Mouse (Mus musculus): Measurements from ENCODE around the gene Gm4707. TPM values are rescaled to one million over a fixed set of nuclear protein-coding genes. Genes with fewer than 3 reads are reported as not detected.

Gene Gm4707
- polyA plus RNA-seq, 1 experiment from 2014 or later: 1.5 TPM

Other genes starting within 250 kb of the Gm4707 start
- 10.2 and 11.8 TPM in 2 replicates for gene Emilin2, start 147.9 kb downstream of the Gm4707 start, polyA plus RNA-seq (2014; fragmentation: Nextera tagmentation; extraction: Ambion mirVana)
- 71.0 and 76.1 TPM in 2 replicates for gene Smchd1, start 15.4 kb upstream of the Gm4707 start, polyA plus RNA-seq (2014; fragmentation: Nextera tagmentation; extraction: Ambion mirVana)
- gene Ndc80, start 66.9 kb upstream of the Gm4707 start, polyA plus RNA-seq (2014; fragmentation: Nextera tagmentation; extraction: Ambion mirVana): 65.6 and 71.3 TPM in 2 replicates
- 1.6 and 1.7 TPM in 2 replicates for gene Spdya, start 92.1 kb upstream of the Gm4707 start, polyA plus RNA-seq (2014; fragmentation: Nextera tagmentation; extraction: Ambion mirVana)
- 84.0 and 92.9 TPM in 2 replicates for gene Wdr43, start 156.0 kb upstream of the Gm4707 start, polyA plus RNA-seq (2014; fragmentation: Nextera tagmentation; extraction: Ambion mirVana)
- not detected in 2 replicates for gene Togaram2, start 213.3 kb upstream of the Gm4707 start, polyA plus RNA-seq (2014; fragmentation: Nextera tagmentation; extraction: Ambion mirVana)

Data from midbrain, embryonic 11.5 days (tissue).